Mouse (Mus musculus) mature B cell (primary cell): ENCODE measurements around the gene Cd200.
"Not testable (repeated sequence)": the region's sequence is repeated elsewhere in the genome, so short reads cannot be mapped to it uniquely, and the experiment has no call there.

Experiments used
- in situ Hi-C: fragments of 300-500 bp; cut with MboI; formaldehyde crosslinking; loops from 2 replicates; pipeline ENCODE4 v1.14.3; 2019

The Cd200 gene

GRCm38 (mm10) chr16:45408425-45409063 is at the start of gene Cd200:
Gene Cd200 (minus strand): TSS chr16:45409053.
- in situ Hi-C loops = no loop called here

GRCm38 (mm10) chr16:45454762-45455161 is 45.9 kb upstream of the Cd200 start:
- in situ Hi-C loops = no loop called here

DNA sequence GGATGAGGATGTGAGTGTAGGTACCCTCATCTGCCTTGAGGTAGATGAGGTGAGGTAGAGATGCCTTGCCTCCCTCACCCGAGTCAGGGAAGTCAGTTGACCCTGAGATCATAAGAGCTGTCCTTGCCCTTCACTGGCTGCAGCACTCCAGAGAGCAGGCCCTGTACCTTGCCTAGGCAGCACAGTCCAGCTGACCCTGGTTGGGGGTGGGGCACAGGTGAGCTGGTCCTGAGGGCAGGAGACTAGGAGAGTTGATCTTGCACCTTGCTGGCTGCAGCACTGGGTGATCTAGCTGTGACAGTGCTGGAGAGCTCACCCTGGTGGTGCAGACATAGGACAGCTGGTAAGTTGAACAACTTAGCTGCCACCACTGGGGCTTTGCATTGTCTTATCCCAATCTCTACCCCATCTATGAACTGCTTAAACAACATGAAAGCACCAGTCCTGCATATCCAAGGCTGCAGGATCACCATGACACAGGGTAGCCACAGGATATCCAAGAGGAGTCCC is 28.4 kb upstream of the Cd200 start:
- in situ Hi-C loops = no loop called here

DNA sequence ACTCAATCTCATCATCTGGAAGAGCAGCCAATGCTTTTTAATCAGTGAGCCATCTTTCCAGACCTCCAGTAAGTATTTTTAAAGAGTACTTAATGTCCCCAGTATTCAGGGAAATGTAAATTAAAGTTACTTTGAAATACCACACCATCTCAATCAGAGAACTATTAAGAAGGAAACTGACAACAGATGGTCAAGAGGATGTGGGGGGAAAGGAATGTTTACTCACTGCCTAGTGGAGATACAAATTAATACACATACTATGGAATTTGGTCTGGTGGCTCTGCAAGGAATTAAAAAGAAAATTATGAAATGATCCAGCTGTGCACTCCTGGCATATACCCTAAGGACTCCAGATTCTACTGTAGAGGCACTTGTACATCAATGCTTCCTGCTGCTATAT is 26.7 kb upstream of the Cd200 start:
- in situ Hi-C loops = no loop called here

DNA sequence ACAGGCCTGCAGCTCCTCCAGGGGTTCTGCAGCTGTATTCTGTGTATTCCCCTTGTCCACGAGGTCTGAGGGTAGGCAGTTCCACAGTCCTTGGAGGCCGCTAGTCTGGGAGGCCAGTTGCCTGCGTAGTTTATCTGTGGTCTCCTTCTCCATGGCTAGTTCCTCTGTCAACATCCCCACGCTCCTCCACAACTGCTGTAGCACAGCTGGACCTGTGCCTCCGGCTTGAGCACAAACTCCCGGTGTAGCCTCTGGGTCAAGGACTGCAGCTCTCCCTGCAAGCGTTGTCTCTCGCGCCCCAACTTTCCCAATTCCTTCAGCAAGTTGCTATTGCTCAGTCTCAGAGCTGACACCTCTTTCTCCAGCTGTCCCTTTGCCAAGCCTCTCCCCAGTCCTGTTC is 18.8 kb upstream of the Cd200 start:
- in situ Hi-C loops = no loop called here

DNA sequence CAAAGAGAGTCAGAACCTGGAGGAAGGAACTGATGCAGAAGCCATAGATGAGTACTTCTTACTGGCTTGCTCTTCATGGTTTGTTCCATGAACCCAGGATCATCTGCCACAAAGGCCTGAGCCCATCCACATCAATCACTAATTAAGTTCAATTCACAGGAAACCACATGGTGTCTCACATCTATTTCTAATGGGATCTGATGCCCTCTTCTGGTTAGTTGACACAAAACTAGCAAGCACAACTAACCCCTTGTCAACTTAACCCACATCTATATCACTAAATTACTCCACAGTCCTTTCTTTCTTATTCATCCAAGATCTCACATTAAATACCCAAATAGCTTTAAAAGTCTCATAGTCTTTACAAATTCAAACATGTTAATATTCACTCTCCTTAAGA is 4.6 kb upstream of the Cd200 start:
- in situ Hi-C loops = loop anchor here (5.0 kb wide), 1 partner anchor 216 kb away; no protein-coding TSS in a partner anchor

- in situ Hi-C loops = not testable (repeated sequence)
Measured at GRCm38 (mm10) chr16:45409064-45409446, 202 bp upstream of the Cd200 start.

DNA sequence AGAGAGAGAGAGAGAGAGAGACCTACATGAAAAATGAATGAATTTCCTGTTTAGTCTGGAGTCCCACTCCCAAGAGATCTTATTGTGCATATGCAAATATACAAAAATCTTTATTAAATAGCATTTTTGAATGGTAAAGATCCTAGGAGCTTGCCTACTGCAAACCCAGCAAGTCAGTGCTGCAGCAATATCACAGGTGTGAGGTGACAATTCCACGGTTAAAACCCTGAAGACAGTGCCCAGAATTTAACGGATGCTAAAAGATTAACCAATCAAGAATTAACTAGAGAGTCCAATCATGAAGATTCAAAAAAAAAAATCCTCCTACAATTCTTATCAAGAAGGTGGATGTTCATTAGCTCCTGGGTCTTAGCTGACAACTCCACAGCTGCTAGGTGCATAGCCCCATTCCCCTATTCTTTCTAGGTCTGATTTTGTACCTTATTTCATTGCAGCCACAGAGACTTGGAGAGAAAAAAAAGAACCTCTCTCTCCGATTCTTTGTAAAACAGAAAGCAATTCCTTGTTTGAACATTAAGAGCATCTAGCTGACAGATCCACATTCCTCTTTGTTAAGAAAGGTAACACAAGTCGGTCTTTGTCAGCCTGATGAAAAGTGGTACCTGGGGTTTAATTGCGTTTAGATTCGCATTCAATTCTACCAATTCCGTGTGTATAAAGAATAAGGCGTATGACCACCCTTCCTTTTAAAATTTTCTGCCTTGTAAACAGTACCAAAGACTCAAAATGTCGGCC is 1.0 kb downstream of the Cd200 start:
- in situ Hi-C loops = no loop called here

DNA sequence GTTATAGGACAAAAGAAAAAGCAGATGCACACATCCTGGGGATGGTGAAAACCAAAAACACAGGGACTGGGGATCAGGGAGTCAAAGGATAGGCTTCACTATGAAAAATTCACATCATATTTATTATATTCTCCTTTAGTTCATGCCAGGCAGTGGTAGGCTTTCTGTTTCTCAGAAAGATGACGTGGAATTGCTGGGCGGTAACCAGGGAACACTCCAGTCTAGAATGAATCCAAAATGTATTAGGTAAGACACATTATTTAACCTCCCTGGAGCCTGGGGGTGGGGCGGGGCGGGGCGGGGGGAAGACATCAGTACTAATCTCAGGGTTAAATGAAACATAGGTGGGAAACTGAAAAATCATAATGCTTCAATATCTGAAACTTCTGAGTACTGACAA is 1.8 kb downstream of the Cd200 start:
- in situ Hi-C loops = no loop called here

DNA sequence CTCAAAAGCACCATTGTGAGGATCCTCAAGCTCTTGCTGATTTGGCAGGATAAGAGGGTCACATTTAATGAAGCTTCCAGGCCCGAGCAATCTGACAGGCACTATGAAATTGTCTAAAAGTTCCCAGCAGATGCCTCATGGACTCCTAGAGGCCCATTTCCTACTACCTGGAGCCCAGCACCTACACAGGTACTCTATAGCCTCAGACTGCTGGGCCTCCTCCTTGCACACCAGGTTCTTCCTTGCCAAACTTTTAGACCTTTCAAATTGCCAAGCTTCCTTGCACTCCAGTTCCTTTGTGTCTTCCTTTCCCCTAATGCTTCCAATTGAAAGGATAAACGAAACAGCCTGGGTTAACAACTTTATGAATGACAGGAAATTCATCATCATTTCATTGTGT is 5.9 kb downstream of the Cd200 start:
- in situ Hi-C loops = no loop called here

GRCm38 (mm10) chr16:45402036-45402435 is 6.8 kb downstream of the Cd200 start:
- in situ Hi-C loops = no loop called here

GRCm38 (mm10) chr16:45399947-45400555 is 8.8 kb downstream of the Cd200 start:
- in situ Hi-C loops = no loop called here

GRCm38 (mm10) chr16:45399411-45399810 is 9.4 kb downstream of the Cd200 start:
- in situ Hi-C loops = no loop called here

DNA sequence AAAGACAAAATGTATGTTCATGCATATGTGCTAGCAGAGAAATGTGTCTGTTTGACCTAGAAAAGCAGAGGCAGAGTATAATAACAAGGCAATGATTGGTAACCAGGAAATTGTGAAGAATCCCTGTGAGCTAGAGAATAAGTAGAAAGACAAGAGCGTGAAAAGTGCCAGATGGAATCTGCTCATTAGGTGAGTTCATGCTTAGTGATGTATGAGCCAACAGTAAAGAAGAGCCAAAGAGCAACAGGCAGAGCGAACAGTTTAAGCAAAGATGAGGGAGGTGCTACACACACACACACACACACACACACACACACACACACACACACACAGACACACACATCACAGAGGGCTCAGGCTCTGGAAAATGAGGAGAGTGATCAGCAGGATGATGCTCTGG is 11.4 kb downstream of the Cd200 start:
- in situ Hi-C loops = no loop called here

DNA sequence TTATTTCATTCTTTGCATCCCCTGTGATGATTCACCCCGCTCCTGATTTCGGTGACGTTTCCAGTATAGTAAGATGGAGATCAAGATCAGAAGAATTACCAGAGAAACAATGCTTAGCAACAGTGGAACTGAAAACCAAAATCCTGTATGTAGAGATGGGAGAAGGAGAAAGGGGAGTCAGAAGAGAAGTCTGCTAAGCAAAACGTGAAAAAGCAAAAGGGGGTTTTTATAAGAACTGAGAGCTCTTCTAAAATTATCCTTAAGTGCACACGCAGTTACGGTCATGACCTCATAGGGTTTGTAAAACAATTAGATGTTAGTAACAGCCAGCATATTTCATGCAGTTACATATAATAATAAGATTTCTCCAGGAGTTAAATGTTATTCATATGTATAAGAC is 16.6 kb downstream of the Cd200 start:
- in situ Hi-C loops = no loop called here

DNA sequence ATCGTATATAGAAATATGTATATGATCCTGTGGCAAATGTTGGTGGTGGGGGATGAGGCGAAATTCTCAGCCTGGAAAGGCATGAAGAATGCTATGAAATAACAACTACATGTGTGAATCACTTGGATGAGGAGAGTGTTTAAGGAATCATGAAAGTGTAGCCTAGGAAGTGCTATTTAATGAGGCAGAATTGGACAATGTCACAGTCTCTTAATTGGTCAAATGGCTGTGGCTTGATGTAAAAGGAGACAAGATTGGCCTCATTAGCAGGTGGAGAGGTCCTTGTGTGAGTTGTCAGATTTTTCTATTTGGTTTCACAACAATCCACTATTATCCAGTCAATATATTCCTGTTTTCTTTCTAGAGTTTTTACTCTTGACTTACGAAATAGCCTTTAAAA is 17.2 kb downstream of the Cd200 start:
- in situ Hi-C loops = no loop called here

- in situ Hi-C loops = no loop called here
Measured at GRCm38 (mm10) chr16:45390286-45390956, 18.4 kb downstream of the Cd200 start.

- in situ Hi-C loops = no loop called here
Measured at GRCm38 (mm10) chr16:45389833-45390232, 19.0 kb downstream of the Cd200 start.

DNA sequence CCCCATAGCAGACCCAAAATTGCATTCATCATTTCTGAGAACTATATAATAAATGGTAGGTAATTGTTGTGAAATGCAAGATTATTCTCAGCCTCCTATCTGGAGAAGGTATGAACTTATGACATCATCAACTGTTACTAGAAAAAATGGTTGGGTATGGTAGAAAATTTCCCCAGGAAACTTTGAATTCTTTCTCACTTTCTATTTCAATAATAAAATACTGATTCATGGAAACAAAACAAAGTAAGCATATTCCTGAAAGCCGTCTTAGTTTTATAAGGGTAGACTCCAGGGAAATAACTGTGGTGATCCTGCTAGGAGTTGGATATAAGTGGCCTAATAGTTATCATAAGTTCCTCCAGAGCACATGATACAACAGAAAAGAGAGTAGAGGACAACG is 19.8 kb downstream of the Cd200 start:
- in situ Hi-C loops = no loop called here

DNA sequence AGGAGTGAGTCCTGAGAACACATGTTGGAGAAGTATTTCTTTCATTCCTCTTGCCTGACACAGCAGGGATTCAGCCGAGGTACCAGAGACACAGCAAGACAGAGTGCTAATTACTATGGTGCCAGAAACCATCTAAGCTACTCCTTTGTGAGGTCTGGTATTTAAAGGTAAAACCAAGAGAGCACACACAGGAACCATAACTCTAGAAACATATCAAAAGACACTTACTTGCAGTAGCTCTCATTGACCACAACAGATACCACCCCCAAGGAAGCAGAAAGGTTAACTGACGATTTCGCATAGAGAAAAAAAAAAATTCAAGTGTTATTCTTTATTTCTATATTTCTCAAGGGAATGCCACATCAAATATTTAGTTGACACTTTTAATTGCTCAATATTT is 27.0 kb downstream of the Cd200 start:
- in situ Hi-C loops = no loop called here

DNA sequence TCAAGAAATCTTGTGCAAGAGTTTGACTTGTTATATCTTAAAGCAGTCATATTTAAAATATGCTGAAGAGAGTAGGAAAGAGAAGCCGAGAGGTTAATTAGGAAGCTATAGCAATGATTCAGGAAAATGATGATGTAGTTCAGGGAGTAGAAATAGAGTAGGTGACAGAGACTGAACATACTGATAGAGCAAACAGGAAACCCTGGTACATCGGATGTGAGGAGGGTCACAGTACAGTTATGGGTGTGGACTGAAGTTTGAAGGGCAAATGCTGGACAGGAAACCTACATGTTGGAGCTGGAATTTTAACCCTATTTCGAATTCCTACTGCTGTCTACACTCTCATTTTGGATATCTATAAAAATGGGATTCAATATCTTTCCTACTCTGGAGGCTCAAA is 29.9 kb downstream of the Cd200 start:
- in situ Hi-C loops = no loop called here

DNA sequence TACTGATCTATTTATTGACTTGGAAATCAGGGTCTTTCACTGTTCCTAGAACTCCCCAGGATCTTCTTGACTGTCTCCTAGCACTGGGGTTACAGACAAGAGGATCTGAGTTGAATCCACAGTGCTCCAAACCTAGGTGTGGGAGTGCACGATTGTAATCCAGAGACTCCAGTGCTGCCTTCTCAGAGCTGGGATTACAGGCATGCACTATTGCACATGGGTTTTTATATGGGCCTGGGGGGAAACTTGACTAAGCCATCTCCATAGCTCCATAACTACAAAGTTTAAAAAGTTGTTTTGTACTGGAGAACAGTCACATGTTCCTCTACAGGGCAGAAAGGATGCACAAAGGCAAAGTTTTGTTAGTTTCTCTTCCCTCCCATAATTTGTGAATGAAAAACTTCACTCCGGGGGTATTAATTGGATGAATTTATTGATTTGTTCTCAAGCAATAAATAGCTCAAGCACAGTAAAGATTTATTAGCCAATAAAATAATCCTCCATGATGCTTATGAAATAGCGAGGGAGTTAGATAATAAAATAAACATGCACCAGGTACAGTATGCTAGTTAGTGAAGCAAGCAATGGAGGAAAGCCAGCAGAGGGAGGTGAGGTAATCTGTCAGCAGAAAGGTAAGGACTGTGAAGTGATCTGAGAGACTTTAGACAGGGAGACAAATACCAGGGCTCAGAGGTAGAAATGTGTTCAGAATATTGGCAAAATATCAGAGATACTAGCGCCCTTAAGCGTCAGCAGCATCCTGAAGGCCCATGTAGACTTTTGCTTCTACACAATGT is 30.5 kb downstream of the Cd200 start:
- in situ Hi-C loops = no loop called here
